Mouse (Mus musculus) granulocyte monocyte progenitor cell, adult 5-6 weeks (primary cell): Measurements from ENCODE around the gene Ccl27b. TPM values are rescaled to one million over a fixed set of nuclear protein-coding genes. Genes with fewer than 3 reads are reported as not detected.
"Not testable (repeated sequence)": the region's sequence is repeated elsewhere in the genome, so short reads cannot be mapped to it uniquely, and the experiment has no call there.

Experiments
- ATAC-seq: replicated peaks from 2 replicates; pipeline ENCODE4 v1.8.0; 2016; ENCODE audit warnings: mild to moderate bottlenecking, moderate TSS enrichment, inconsistent platforms; ENCODE audit not compliant: poor library complexity, severe bottlenecking
- total RNA-seq, 2 experiments: library from RNA; stranded (forward) in 1 of 2; stranded (reverse) in 1 of 2; fragments of 200-712, 200-1000 nt in 1 of 2; fragments of >200 nt in 1 of 2; fragmentation: Nextera tagmentation in 1 of 2; gene quantifications; 2 replicates each; pipeline ENCODE4 v1.2.3; 2014 to 2017

Gene Ccl27b
- total RNA-seq (2014; fragmentation: Nextera tagmentation) (not detected in 2 replicates), total RNA-seq (2017) (not detected in 2 replicates)

DNA sequence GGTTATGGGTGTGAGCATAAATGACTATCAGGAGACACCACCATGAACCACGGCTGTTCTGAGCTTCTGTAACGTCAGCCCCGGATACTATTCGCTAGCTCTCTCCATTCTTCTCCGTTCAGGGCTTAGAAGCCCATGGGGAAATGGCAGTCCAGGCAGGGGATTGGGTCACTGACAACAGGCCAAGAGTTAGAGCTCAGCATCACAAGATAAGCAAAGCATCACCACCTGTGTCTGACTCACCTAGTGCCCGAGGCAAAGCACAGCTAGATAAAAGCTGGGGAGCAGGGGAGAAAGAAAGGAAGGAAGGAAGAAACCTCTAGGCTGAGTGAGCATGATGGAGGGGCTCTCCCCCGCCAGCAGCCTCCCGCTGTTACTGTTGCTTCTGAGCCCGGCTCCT, at the start of gene Ccl27b:
Gene Ccl27b, plus strand, starts transcription at position 301 of the 400 bp plus-strand sequence.
- not testable (repeated sequence) for ATAC-seq

DNA sequence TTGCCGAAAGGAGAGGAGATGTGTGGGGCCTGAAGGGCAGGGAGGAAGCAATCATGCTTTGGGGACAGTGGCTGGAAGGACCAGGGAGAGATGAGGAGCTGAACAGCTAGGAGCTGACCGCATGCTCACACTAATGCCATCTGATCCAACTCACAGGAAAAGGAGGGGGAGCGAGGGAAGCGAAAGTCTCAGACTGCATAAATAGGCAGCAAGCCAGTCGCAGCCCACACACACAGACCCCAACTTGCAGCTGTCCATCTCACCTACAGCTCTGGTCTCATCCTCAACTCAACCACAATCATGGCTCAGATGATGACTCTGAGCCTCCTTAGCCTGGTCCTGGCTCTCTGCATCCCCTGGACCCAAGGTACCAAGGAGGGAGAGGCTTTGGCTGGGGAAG, 43.2 kb upstream of the Ccl27b start, which contains the start of gene Gm10591:
Gene Gm10591, plus strand, starts transcription at position 301 of the 400 bp plus-strand sequence.
- ATAC-seq: not testable (repeated sequence)

DNA sequence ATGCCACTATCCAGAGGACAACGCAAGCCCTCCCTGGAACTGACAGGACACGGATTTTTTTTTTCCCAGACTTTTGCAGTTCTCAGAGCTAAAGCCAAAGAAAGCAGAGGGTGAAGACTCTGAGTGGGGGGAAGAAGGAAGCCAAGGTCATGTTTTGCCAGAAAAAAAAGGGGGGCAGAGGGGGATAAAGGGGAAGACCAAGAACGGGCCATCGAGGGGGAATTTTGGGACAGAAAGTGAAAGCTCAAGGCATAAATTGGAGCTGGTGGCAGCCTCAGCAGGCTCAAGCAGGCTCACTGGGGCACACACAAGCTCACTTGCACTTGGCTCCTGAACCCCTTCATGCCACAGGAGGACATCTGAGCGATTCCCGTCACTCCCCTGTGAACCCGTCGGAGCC, 25.6 kb upstream of the Ccl27b start, which contains the start of gene Gm2564:
Gene Gm2564, plus strand, starts transcription at position 301 of the 400 bp plus-strand sequence.
- not testable (repeated sequence) for ATAC-seq

DNA sequence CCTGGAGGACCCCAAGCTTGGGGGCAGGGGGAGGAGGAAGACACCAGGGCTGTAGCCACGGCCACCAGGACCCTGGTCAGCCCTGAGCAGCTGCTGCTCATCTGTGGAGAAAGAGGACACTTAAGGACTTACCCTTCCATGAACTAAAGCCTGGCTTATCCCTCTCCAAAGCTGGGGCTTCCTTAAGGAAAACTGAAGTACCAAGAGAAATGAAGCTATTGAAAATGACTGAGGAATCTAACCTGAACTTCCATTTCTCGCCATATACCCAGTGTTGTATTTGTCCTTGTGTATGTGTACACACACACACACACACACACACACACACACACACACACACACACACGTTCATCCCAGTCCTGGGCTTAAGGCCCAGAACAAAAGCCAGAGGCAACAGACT, 6.7 kb downstream of the Ccl27b start, which contains the start of gene Il11ra2:
Gene Il11ra2, minus strand, starts transcription at position 101 of the 400 bp plus-strand sequence.
- ATAC-seq: not testable (repeated sequence)

DNA sequence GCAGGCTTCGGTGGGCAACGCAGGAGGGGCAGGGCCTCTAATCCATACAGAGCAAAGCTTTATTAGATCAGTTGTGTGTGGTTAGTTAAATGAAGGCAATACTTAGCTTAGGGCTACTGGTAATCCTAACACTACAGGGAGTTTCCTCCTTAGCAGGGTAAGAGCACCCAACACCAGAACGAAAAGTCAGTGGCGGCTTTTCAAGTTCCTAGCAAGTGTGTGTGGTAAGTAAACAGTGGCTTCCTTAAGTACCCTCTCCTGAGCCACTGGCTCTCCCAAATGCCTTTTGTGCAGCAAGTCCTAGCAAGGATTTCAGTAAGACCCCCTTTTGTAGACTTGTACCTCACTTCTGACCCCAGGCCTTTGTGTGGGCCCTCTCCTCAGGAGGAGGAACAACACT, 20.4 kb downstream of the Ccl27b start:
- ATAC-seq: not testable (repeated sequence)

DNA sequence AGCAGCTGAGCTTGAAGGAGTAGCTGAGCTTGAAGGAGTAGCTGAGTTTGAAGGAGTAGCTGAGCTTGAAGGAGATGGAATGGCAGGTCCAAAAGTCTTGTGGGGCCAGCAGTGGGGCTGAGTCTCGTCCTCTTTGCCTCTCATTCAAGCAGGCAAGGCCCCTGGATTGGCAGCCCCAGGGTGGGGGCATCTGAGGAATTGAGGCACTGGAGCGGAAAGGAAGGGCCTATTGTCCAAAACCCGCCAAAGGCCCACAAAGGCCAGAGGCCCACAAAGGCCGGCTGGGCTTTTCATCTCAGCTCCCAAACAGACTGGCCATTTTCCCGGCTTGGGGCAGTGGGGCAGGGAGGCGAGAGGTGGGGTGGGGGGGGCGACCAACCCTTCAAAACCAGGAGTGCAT, 24.3 kb downstream of the Ccl27b start:
- ATAC-seq: not testable (repeated sequence)

DNA sequence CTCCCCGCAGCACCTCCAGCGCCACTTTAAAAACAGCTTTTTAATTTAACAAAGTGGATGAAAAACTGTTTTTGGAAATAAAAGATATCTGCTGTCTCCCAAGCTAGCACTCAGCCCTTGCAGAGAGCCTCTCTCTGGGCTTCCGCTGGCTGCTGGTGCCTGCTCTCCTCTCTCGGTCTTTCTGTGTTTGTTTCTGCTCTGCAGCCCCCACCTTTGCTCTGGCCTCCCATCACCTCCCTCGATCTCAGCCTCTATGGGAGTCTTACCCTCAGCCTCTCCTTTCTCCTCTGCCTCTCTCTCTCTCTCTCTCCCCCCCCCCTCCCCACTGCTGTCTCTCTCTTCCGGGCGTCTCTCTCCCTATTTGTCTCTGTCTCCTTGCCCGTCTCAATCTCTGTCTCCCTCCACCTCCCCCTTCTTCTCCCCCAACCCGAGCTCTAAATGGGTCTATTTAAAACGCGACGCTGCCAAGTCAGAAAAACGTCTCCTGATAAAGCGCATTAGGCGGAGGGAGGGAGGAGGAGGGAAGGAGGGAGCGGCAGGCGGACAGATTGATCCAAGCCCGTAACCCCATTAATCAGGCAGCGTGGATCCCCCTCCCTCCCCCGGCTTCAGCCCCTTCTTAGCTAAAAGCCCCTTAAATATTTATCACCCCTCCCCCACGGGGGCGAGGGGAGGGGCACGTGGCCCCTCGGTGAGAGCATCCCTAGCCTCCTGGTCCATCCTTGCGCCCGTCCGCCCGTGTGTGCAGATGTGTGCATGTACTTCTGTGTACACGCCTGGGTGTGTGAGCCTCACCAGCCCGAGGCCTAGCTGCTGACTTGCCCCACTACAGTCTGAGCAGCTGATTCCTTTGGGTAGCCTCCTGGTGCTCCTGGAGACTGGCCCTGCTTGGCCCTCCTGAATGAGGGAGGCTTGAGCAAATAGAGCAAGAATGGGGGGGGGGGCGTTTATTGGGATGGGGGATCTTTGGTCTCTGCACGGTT, 25.6 kb downstream of the Ccl27b start:
- 0 out of 2 replicates have a peak, but pooled peaks have one; percentile 7 for ATAC-seq

DNA sequence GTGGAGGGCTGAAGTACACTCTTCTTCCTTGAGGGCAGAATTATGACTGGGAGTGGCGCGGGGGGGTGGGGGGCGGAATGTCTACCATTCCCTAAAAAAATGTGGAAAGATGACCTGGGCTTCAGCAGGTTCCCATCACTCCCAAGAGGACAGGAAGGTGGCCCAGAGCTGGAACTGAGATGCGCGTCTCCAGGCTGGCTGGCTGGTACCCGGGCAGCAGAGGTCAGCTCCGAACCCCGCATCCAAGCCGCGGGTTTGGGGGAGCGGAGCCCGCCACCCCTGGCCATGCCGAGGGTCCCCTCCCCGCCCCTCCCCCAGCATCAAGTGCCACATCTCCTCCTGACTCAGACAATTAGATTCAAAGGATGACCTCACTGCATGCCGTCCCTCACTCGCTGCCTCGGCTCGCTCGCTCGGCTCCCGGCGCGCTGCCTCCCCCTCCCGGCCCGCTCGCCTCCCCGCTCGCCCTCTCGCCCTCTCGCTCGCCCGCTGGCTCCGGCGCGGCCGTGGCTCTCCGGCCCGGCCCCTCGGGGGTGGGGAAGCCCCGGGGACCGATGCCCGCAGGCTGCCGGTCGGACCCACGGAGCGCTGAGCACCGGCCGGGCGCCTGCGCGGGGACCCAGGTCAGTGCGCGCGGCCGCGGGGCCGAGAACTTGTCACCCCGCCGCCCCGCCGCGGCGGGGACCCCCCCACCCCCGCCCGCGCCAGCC, 26.6 kb downstream of the Ccl27b start:
- ATAC-seq: not testable (repeated sequence)

DNA sequence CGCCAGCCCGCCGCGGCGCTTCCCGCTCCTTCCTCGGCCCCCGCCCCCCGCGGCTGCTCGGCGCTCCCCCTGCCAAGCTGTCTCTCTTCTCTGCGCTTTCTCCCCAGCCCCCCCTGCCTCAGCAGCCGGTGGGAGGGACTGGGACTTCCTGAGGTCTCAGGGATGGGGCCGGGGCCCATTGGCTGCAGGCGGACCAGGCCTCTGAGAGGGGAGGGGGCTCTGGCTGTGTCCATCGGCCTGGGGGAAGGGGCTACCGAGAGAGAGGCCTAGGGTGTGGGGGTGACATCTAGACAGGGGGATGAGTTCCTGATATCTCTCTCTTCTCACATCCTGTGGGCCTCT, 27.1 kb downstream of the Ccl27b start:
- ATAC-seq: not testable (repeated sequence)

Other genes starting within 250 kb of the Ccl27b start
- not detected in 2 replicates for gene Gm21586, start 215.9 kb upstream of the Ccl27b start, total RNA-seq (2014; fragmentation: Nextera tagmentation)
- gene Gm21586, start 215.9 kb upstream of the Ccl27b start, total RNA-seq (2017): not detected in 2 replicates
- 1.4 and 1.9 TPM in 2 replicates for gene Gm2163, start 188.5 kb upstream of the Ccl27b start, total RNA-seq (2014; fragmentation: Nextera tagmentation)
- 0.34 TPM in 1 of 2 replicates, not detected in the other for gene Gm2163, start 188.5 kb upstream of the Ccl27b start, total RNA-seq (2017)
- gene Fam205a2, start 127.1 kb upstream of the Ccl27b start, total RNA-seq (2014; fragmentation: Nextera tagmentation): not detected in 2 replicates
- gene Fam205a2, start 127.1 kb upstream of the Ccl27b start, total RNA-seq (2017): 0.05 TPM in 1 of 2 replicates, not detected in the other
- not detected in 2 replicates for gene Gm10591, start 43.1 kb upstream of the Ccl27b start, total RNA-seq (2014; fragmentation: Nextera tagmentation)
- gene Gm10591, start 43.1 kb upstream of the Ccl27b start, total RNA-seq (2017): not detected in 2 replicates
- gene Gm2564, start 25.5 kb upstream of the Ccl27b start, total RNA-seq (2014; fragmentation: Nextera tagmentation): not detected in 2 replicates
- not detected in 2 replicates for gene Gm2564, start 25.5 kb upstream of the Ccl27b start, total RNA-seq (2017)
- gene Il11ra2, start 6.6 kb downstream of the Ccl27b start, total RNA-seq (2014; fragmentation: Nextera tagmentation): not detected in 2 replicates
- gene Il11ra2, start 6.6 kb downstream of the Ccl27b start, total RNA-seq (2017): not detected in 2 replicates
- gene 4930578G10Rik, start 80.3 kb downstream of the Ccl27b start, total RNA-seq (2014; fragmentation: Nextera tagmentation): not detected in 2 replicates
- gene 4930578G10Rik, start 80.3 kb downstream of the Ccl27b start, total RNA-seq (2017): not detected in 2 replicates
- gene Ccl19, start 101.3 kb downstream of the Ccl27b start, total RNA-seq (2014; fragmentation: Nextera tagmentation): not detected in 2 replicates
- not detected in 2 replicates for gene Ccl19, start 101.3 kb downstream of the Ccl27b start, total RNA-seq (2017)
- gene Ccl21a, start 118.7 kb downstream of the Ccl27b start, total RNA-seq (2014; fragmentation: Nextera tagmentation): not detected in 2 replicates
- gene Ccl21a, start 118.7 kb downstream of the Ccl27b start, total RNA-seq (2017): not detected in 2 replicates
- gene Fam205a1, start 198.6 kb downstream of the Ccl27b start, total RNA-seq (2014; fragmentation: Nextera tagmentation): not detected in 2 replicates
- not detected in 2 replicates for gene Fam205a1, start 198.6 kb downstream of the Ccl27b start, total RNA-seq (2017)
- gene Gm12394, start 201.5 kb downstream of the Ccl27b start, total RNA-seq (2014; fragmentation: Nextera tagmentation): not detected in 2 replicates
- gene Gm12394, start 201.5 kb downstream of the Ccl27b start, total RNA-seq (2017): not detected in 2 replicates
- gene Fam205c, start 219.0 kb downstream of the Ccl27b start, total RNA-seq (2014; fragmentation: Nextera tagmentation): not detected in 2 replicates
- not detected in 2 replicates for gene Fam205c, start 219.0 kb downstream of the Ccl27b start, total RNA-seq (2017)